Mouse (Mus musculus): Measurements from ENCODE around the gene Pald1.

Pald1 gene

GRCm38 (mm10) chr10:61277918-61278674, 105.2 kb downstream of the Pald1 start:
- DNase-seq (ENCODE audit: low spot score): no peak

GRCm38 (mm10) chr10:61277051-61277450, 106.3 kb downstream of the Pald1 start:
- no peak for DNase-seq (ENCODE audit: low spot score)

GRCm38 (mm10) chr10:61275669-61276110, 107.6 kb downstream of the Pald1 start:
- no peak for DNase-seq (ENCODE audit: low spot score)

DNA sequence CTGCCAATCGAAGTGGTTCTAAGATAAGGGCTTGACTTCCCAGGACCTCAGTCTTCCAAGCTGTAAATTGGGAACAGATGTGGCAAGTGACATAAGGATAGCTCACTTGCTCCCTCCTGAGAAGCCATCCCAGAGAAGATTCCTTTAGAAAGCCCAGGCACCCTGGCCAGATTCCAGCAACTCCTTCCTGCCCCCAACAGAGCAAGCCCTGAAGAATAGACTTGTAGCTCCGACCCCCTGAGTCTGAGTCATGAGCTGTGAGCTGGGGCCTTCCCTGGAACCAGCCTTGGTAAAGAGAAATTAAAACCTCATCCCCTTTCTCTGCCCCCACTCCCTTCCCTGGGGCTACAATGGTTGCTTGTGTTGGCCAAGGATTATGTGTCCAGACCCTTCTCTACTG, 108.8 kb downstream of the Pald1 start:
- no peak for DNase-seq (ENCODE audit: low spot score)

GRCm38 (mm10) chr10:61273844-61274215, 109.5 kb downstream of the Pald1 start:
- no peak for DNase-seq (ENCODE audit: low spot score)

GRCm38 (mm10) chr10:61273081-61273843, 110.1 kb downstream of the Pald1 start, which contains the start of gene Adamts14:
Gene Adamts14 (minus strand): TSS chr10:61273438.
- no peak for DNase-seq (ENCODE audit: low spot score)

DNA sequence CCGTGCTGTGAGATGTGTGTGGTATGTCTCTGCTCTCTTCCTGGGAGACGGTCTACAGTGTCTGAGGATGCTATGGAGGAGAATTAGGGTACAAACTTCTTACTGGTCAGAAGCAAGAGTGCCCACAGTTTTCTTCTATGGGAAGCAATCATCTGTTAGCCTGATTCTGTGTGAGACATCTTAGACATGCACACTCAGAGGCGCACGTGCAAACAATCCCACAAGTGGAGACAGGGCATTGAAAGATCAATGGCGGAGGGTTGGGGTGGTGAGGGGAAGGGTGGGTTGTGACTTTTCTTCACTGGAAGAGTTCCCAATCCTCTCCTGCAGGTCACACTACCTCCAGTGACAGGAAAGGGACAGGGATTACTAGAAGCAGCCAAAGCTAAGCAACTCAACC, 110.7 kb downstream of the Pald1 start:
- DNase-seq (ENCODE audit: low spot score): no peak

DNA sequence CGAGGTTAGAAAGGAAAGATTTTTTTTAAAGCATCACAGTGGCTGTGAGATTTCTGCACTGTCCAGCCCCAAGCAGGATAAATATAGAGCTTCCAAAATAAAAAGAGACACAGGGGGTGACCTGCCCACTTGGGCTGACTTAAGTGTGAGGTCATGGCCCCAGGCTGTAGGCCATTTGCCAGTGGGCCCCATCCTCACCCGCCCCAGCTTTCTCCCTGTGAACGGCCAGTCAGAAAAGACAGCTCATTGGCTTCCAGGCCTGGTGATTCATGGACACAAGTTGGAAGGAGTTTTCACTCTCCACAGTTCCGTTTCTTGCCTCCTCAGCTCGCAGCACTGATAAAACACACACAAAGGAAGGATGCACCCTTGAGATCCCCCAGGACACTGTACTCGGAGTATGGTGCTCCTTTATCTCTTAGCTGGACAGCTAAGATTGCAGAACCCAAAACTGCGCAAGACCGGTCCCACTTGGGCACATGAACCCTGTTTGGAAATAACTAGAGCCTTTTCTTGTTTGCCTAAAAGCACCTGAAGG, 111.2 kb downstream of the Pald1 start:
- no peak for DNase-seq (ENCODE audit: low spot score)

Measured in urinary bladder, postnatal 10 days (tissue).